Mouse (Mus musculus) ES-E14 (cell line): ENCODE measurements around the gene Ripply3.

Source experiments
- CHD2 ChIP-seq: IDR thresholded peaks from 2 replicates; pipeline ENCODE4 v1.6.1; 2014; ENCODE audit warnings: mild to moderate bottlenecking, low read depth, low read length, inconsistent platforms
- HCFC1 ChIP-seq: IDR thresholded peaks from 2 replicates; pipeline ENCODE4 v1.6.1; 2012; ENCODE audit warnings: low read length, inconsistent platforms, borderline replicate concordance; ENCODE audit not compliant: insufficient read depth
- ZC3H11A ChIP-seq: IDR thresholded peaks from 2 replicates; pipeline ENCODE4 v1.6.1; 2012; ENCODE audit warnings: low read depth, mild to moderate bottlenecking, inconsistent platforms, low read length, borderline replicate concordance
- ZNF384 ChIP-seq: IDR thresholded peaks from 2 replicates; pipeline ENCODE4 v1.6.1; 2012; ENCODE audit warnings: low read depth, low read length, inconsistent platforms

- TF ChIP-seq ZC3H11A: no peak
- no peak for TF ChIP-seq HCFC1
- no peak for TF ChIP-seq ZNF384
- no peak for TF ChIP-seq CHD2
These were observed 35.6 kb downstream of the Ripply3 start for GRCm38 (mm10) chr16:94363814-94364213.
